Mouse (Mus musculus) heart, adult 2 months (tissue): Measurements from ENCODE around the gene Spaca3. TPM values are rescaled to one million over a fixed set of nuclear protein-coding genes. Genes with fewer than 3 reads are reported as not detected.

ENCODE experiments used
- DNase-seq, 2 experiments: peaks; one replicate each; pipeline ENCODE4 v3.0.0; 2021
- H3K27ac ChIP-seq: fragments of 200-600 bp; 2 replicates; pipeline ENCODE4 v1.8.1; 2022
- H3K27me3 ChIP-seq: fragments of 200-500 bp; 2 replicates; pipeline ENCODE4 v1.6.1; 2012; ENCODE audit warnings: mild to moderate bottlenecking, low read length, inconsistent platforms, mixed read lengths; ENCODE audit not compliant: control insufficient read depth, insufficient read depth
- H3K36me3 ChIP-seq: fragments of 200-500 bp; 2 replicates; pipeline ENCODE4 v1.6.1; 2012; ENCODE audit warnings: low read length, inconsistent platforms; ENCODE audit not compliant: control insufficient read depth, insufficient read depth
- H3K4me1 ChIP-seq: fragments of 200-500 bp; 2 replicates; pipeline ENCODE4 v1.6.1; 2011; ENCODE audit warnings: low read length; ENCODE audit not compliant: control insufficient read depth, insufficient read depth
- H3K4me3 ChIP-seq: fragments of 200-600 bp; 2 replicates; pipeline ENCODE4 v1.8.1; 2022
- H3K79me2 ChIP-seq: fragments of 200-500 bp; replicated peaks from 2 replicates; pipeline ENCODE4 v1.6.1; 2012; ENCODE audit warnings: mild to moderate bottlenecking, inconsistent platforms, low read length, moderate library complexity, mixed read lengths; ENCODE audit not compliant: control insufficient read depth, insufficient read depth
- H3K9ac ChIP-seq: fragments of 200-500 bp; 2 replicates; pipeline ENCODE4 v1.6.1; 2012; ENCODE audit warnings: low read depth, mild to moderate bottlenecking, control low read depth, inconsistent platforms, low read length, mixed read lengths
- CTCF ChIP-seq: fragments of 200-600 bp; IDR thresholded peaks from 2 replicates; pipeline ENCODE4 v1.8.1; 2022; ENCODE audit warnings: antibody characterized with exemption, mild to moderate bottlenecking, moderate library complexity
- EP300 ChIP-seq: fragments of 200-500 bp; IDR thresholded peaks from 2 replicates; pipeline ENCODE4 v1.6.1; 2011; ENCODE audit warnings: low read depth, low read length, control low read depth; ENCODE audit not compliant: insufficient read depth
- POLR2A ChIP-seq: fragments of 200-500 bp; IDR thresholded peaks from 2 replicates; pipeline ENCODE4 v1.6.1; 2011; ENCODE audit warnings: mild to moderate bottlenecking, low read depth, low read length, control low read depth; ENCODE audit not compliant: insufficient read depth
- WGBS: fragments of 180-500 bp; shearing (Covaris S2); methylation state at CpG from one replicate; pipeline ENCODE4 v1.1.7; 2018; 5-methylcytosine and 5-hydroxymethylcytosine counted together
- intact Hi-C: fragments of 180-260 bp; cut with DNase I; formaldehyde crosslinking; loops from one replicate; pipeline ENCODE4 v1.15.1; 2025
- polyA plus RNA-seq: library from polyadenylated mRNA; depleted of rRNA; stranded (reverse); fragments of >200 nt; gene quantifications from 2 replicates; pipeline ENCODE4 v1.2.3, GENCODE M21; 2012; rRNA removed
- total RNA-seq, 2 experiments: library from RNA; stranded (reverse); gene quantifications; 2 replicates each; pipeline ENCODE4 v1.2.3; 2021

Spaca3 gene
- total and polyA plus RNA-seq, 3 experiments = not detected

GRCm38 (mm10) chr11:80903426-80903825 is 45.3 kb downstream of the Spaca3 start:
- intact Hi-C loops = loop anchor here (10.0 kb wide), 1 partner anchor 471 kb away; no protein-coding TSS in a partner anchor
- Histone ChIP-seq H3K4me3 (no peak overlapping the region), H3K4me1 (no peaks in the 10 kb centered on the region), H3K79me2 (no peaks in the 10 kb centered on the region), H3K27ac (no peak overlapping the region), H3K27me3 (no peaks in the 10 kb centered on the region), H3K36me3 (no peaks in the 10 kb centered on the region), H3K9ac (no peak overlapping the region)
- TF ChIP-seq EP300 (no peak), POLR2A (no peak), CTCF (no peak)
- no peak for DNase-seq
- 84% methylated on average over 10 of the region's 10 CpGs for WGBS

GRCm38 (mm10) chr11:80904559-80904958 is 46.4 kb downstream of the Spaca3 start:
- H3K4me3 ChIP-seq = no peak overlapping the region
- H3K36me3 ChIP-seq = no peaks in the 10 kb centered on the region
- H3K9ac ChIP-seq = no peak overlapping the region
- no peak for DNase-seq
- WGBS = 78% methylated on average over 2 of the region's 2 CpGs
- no peak overlapping the region for H3K27ac ChIP-seq
- no peaks in the 10 kb centered on the region for H3K27me3 ChIP-seq
- no peak for TF ChIP-seq CTCF
- no peak for TF ChIP-seq EP300
- TF ChIP-seq POLR2A = no peak
- H3K79me2 ChIP-seq = no peaks in the 10 kb centered on the region
- H3K4me1 ChIP-seq = no peaks in the 10 kb centered on the region
- intact Hi-C loops = loop anchor here (10.0 kb wide), 1 partner anchor 470 kb away; no protein-coding TSS in a partner anchor

GRCm38 (mm10) chr11:80906456-80906855 is 48.3 kb downstream of the Spaca3 start:
- no peaks in the 10 kb centered on the region for H3K79me2 ChIP-seq
- H3K27me3 ChIP-seq = no peaks in the 10 kb centered on the region
- TF ChIP-seq CTCF (peak; percentile 79), EP300 (no peak)
- no peak overlapping the region for H3K27ac ChIP-seq
- no peaks in the 10 kb centered on the region for H3K4me1 ChIP-seq
- intact Hi-C loops = loop anchor here (5.0 to 10.0 kb wide), 3 partner anchors 468 to 706 kb away; no protein-coding TSS in a partner anchor
- no peaks in the 10 kb centered on the region for H3K36me3 ChIP-seq
- DNase-seq = peak; percentile 17 to 60
- no peak overlapping the region for H3K4me3 ChIP-seq
- H3K9ac ChIP-seq = no peak overlapping the region
- 21% methylated on average over 4 of the region's 4 CpGs for WGBS

GRCm38 (mm10) chr11:80907820-80908219 is 49.7 kb downstream of the Spaca3 start:
- intact Hi-C loops = loop anchor here (5.0 to 10.0 kb wide), 3 partner anchors 467 to 704 kb away; no protein-coding TSS in a partner anchor
- H3K9ac ChIP-seq = no peak overlapping the region
- DNase-seq = no peak
- no peaks in the 10 kb centered on the region for H3K36me3 ChIP-seq
- TF ChIP-seq EP300 = no peak
- TF ChIP-seq CTCF = no peak
- no peak for TF ChIP-seq POLR2A
- no peaks in the 10 kb centered on the region for H3K79me2 ChIP-seq
- no peak overlapping the region for H3K4me3 ChIP-seq
- no peak overlapping the region for H3K27ac ChIP-seq
- WGBS = 71% methylated on average over 6 of the region's 6 CpGs
- H3K4me1 ChIP-seq = no peaks in the 10 kb centered on the region
- no peaks in the 10 kb centered on the region for H3K27me3 ChIP-seq

GRCm38 (mm10) chr11:80912721-80913120 is 54.6 kb downstream of the Spaca3 start:
- H3K27ac ChIP-seq = no peak overlapping the region
- no peak overlapping the region for H3K4me3 ChIP-seq
- no peaks in the 10 kb centered on the region for H3K4me1 ChIP-seq
- TF ChIP-seq EP300 (no peak), POLR2A (no peak), CTCF (no peak)
- DNase-seq = no peak
- intact Hi-C loops = no loop called here
- no peak overlapping the region for H3K9ac ChIP-seq
- H3K79me2 ChIP-seq = no peaks in the 10 kb centered on the region
- WGBS = 67% methylated on average over 5 of the region's 5 CpGs
- H3K36me3 ChIP-seq = no peaks in the 10 kb centered on the region
- H3K27me3 ChIP-seq = no peaks in the 10 kb centered on the region

GRCm38 (mm10) chr11:80913408-80914024 is 55.4 kb downstream of the Spaca3 start:
- H3K36me3 ChIP-seq = no peaks in the 10 kb centered on the region
- intact Hi-C loops = no loop called here
- no peak overlapping the region for H3K9ac ChIP-seq
- no peak for DNase-seq
- H3K79me2 ChIP-seq = no peaks in the 10 kb centered on the region
- H3K27me3 ChIP-seq = no peaks in the 10 kb centered on the region
- H3K4me1 ChIP-seq = no peaks in the 10 kb centered on the region
- no peak overlapping the region for H3K4me3 ChIP-seq
- H3K27ac ChIP-seq = no peak overlapping the region
- 33% methylated on average over 4 of the region's 4 CpGs for WGBS
- TF ChIP-seq POLR2A (no peak), CTCF (no peak), EP300 (no peak)

Other genes starting within 250 kb of the Spaca3 start
- gene Myo1d, start 78.3 kb upstream of the Spaca3 start, total RNA-seq = 1 to 10 TPM; 8.2 to 10.0 TPM
- 9.3 and 10.1 TPM in 2 replicates for gene Myo1d, start 78.3 kb upstream of the Spaca3 start, polyA plus RNA-seq
- 10 to 100 TPM; 11.2 to 12.8 TPM for gene Tmem98, start 48.2 kb upstream of the Spaca3 start, total RNA-seq
- gene Tmem98, start 48.2 kb upstream of the Spaca3 start, polyA plus RNA-seq = 29.3 and 34.9 TPM in 2 replicates